Comparison of ENCODE assay signal across 7 mouse cellular contexts in genomic region chr10:77033323-77034025, GRCm38 (mm10). TPM values are rescaled to one million over a fixed set of nuclear protein-coding genes. Genes with fewer than 3 reads are reported as not detected.
DNase-seq lines count a peak whose midpoint lies in the region; ATAC-seq and TF ChIP-seq lines count a peak whose summit lies in the region.

No protein-coding gene starts in this region.

- peak; percentile 40 for ATAC-seq in lung, postnatal 0 days

- TF ChIP-seq EP300 in lung, postnatal 0 days (IDR thresholded peaks at IDR 0.05) = no peak

- 0 out of 2 replicates have a peak overlapping the region, but pooled peaks have one; percentile 36 for H3K9ac ChIP-seq in lung, postnatal 0 days (replicated peaks; ENCODE audit: low read depth)

- TF ChIP-seq CTCF in cerebellum, adult 2 months (IDR thresholded peaks at IDR 0.05; ENCODE audit: borderline replicate concordance, insufficient read depth, low read depth, low read length) = no peak
- TF ChIP-seq CTCF in lung, postnatal 0 days (IDR thresholded peaks at IDR 0.05) = no peak

- no peaks in the 10 kb centered on the region for H3K9me3 ChIP-seq in hindbrain, embryonic 10.5 days
- H3K9me3 ChIP-seq in lung, postnatal 0 days (ENCODE audit: low read length) = no peaks in the 10 kb centered on the region

- peak overlapping the region; percentile 88 for H3K4me2 ChIP-seq in lung, postnatal 0 days (replicated peaks; ENCODE audit: low read depth, low read length)

- H3K27me3 ChIP-seq in cerebellum, adult 2 months (ENCODE audit: control insufficient read depth, insufficient read depth, low read length) = no peaks in the 10 kb centered on the region
- H3K27me3 ChIP-seq in hindbrain, embryonic 10.5 days (ENCODE audit: insufficient read depth, poor library complexity, severe bottlenecking) = peaks cover 17% of the 10 kb centered on the region
- H3K27me3 ChIP-seq in lung, postnatal 0 days (replicated peaks; ENCODE audit: insufficient read depth, low read length) = no peaks in the 10 kb centered on the region

- WGBS in cerebellum, adult 2 months = under 1% methylated on average over 30 of the region's 30 CpGs
- under 1% methylated on average over 30 of the region's 30 CpGs for WGBS in hindbrain, embryonic 10.5 days
- WGBS in lung, postnatal 0 days = under 1% methylated on average over 30 of the region's 30 CpGs

- H3K4me1 ChIP-seq in cerebellum, adult 2 months (ENCODE audit: control insufficient read depth, insufficient read depth, low read length) = peaks cover 15% of the 10 kb centered on the region
- H3K4me1 ChIP-seq in hindbrain, embryonic 10.5 days (replicated peaks) = peaks cover 51% of the 10 kb centered on the region
- peaks cover 9% of the 10 kb centered on the region; the same call in 1 of the 2 replicates for H3K4me1 ChIP-seq in lung, postnatal 0 days (ENCODE audit: insufficient read depth, low read depth, low read length)

- TF ChIP-seq POLR2A in cerebellum, adult 2 months (IDR thresholded peaks at IDR 0.05; ENCODE audit: borderline replicate concordance, insufficient read depth, low read length) = no peak

- DNase-seq in ZHBTc4 (ENCODE audit: low read depth, low spot score) = peak; percentile 55
- peak in 1 of 2 experiments; percentile 63 for DNase-seq in cerebellum, adult 2 months
- DNase-seq in forelimb bud, embryonic 11.5 days (ENCODE audit: low read depth, low spot score) = peak; percentile 28
- no peak for DNase-seq in hindbrain, embryonic 10.5 days (ENCODE audit: low spot score)
- peak; percentile 48 to 54 for DNase-seq in layer of hippocampus, adult 8-10 months (ENCODE audit: low spot score in 2 of 2)
- peak; percentile 57 for DNase-seq in lung, postnatal 0 days (ENCODE audit: low spot score)
- DNase-seq in right cerebral cortex, adult 2 months (ENCODE audit: low spot score in 2 of 2) = peak; percentile 70 to 74

- peak overlapping the region; percentile 68 for H3K4me3 ChIP-seq in cerebellum, adult 2 months (replicated peaks; ENCODE audit: insufficient read depth, low read depth, low read length)
- peak overlapping the region; percentile 79 for H3K4me3 ChIP-seq in hindbrain, embryonic 10.5 days
- H3K4me3 ChIP-seq in lung, postnatal 0 days (ENCODE audit: low read depth, low read length) = peak overlapping the region; percentile 61

- H3K36me3 ChIP-seq in hindbrain, embryonic 10.5 days = peaks cover 20% of the 10 kb centered on the region
- H3K36me3 ChIP-seq in lung, postnatal 0 days (ENCODE audit: insufficient read depth, low read length) = no peaks in the 10 kb centered on the region

- H3K27ac ChIP-seq in cerebellum, adult 2 months (ENCODE audit: insufficient read depth, low read length) = peak overlapping the region; percentile 0; the same call in 1 of the 2 replicates
- peak overlapping the region; percentile 94 for H3K27ac ChIP-seq in hindbrain, embryonic 10.5 days
- H3K27ac ChIP-seq in lung, postnatal 0 days (ENCODE audit: low read length) = no peak overlapping the region

RNA-seq across cellular contexts. Expression of gene Slc19a1, which starts 1.4 kb away (rescaled TPM):
- 39.5 and 49.4 TPM in 2 replicates for polyA plus RNA-seq in cerebellum, adult 2 months (2012; rRNA removed)
- 32.4 and 32.7 TPM in 2 replicates for polyA plus RNA-seq in hindbrain, embryonic 10.5 days (2016; fragmentation: Nextera tagmentation; extraction: Ambion mirVana)
- total RNA-seq in layer of hippocampus, adult 8-10 months (2022) = 10 to 100 TPM; 17.4 to 28.6 (median 22.8) TPM
- polyA plus RNA-seq in lung, postnatal 0 days (2015; fragmentation: Nextera tagmentation; extraction: Ambion mirVana) = 8.1 and 8.4 TPM in 2 replicates
